Mouse (Mus musculus) urinary bladder, postnatal 10 days (tissue): ENCODE results near the gene Epdr1.

Source experiments
- DNase-seq: peaks from one replicate; pipeline ENCODE4 v3.0.0; 2022; ENCODE audit warnings: low spot score

Epdr1 gene

GRCm38 (mm10) chr13:19619216-19619927 lies at the start of gene Epdr1:
Gene Epdr1, minus strand, starts transcription at chr13:19619927.
- no peak for DNase-seq

GRCm38 (mm10) chr13:19668355-19669140 lies 48.8 kb upstream of the Epdr1 start:
- no peak for DNase-seq

- DNase-seq = no peak
Measured at GRCm38 (mm10) chr13:19652405-19652804, 32.7 kb upstream of the Epdr1 start.

- DNase-seq = no peak
Measured at GRCm38 (mm10) chr13:19649824-19650223, 30.1 kb upstream of the Epdr1 start.

- no peak for DNase-seq
Measured at GRCm38 (mm10) chr13:19644225-19644624, 24.5 kb upstream of the Epdr1 start.

- no peak for DNase-seq
Measured at GRCm38 (mm10) chr13:19643519-19643918, 23.8 kb upstream of the Epdr1 start.

GRCm38 (mm10) chr13:19640203-19640851 lies 20.6 kb upstream of the Epdr1 start:
- DNase-seq = no peak

GRCm38 (mm10) chr13:19636131-19636530 lies 16.4 kb upstream of the Epdr1 start:
- no peak for DNase-seq

GRCm38 (mm10) chr13:19630768-19631709 lies 11.3 kb upstream of the Epdr1 start:
- no peak for DNase-seq

- no peak for DNase-seq
Measured at GRCm38 (mm10) chr13:19626473-19626872, 6.7 kb upstream of the Epdr1 start.

GRCm38 (mm10) chr13:19624632-19625320 lies 5.0 kb upstream of the Epdr1 start:
- DNase-seq = no peak

- no peak for DNase-seq
Measured at GRCm38 (mm10) chr13:19623228-19623905, 3.6 kb upstream of the Epdr1 start.

GRCm38 (mm10) chr13:19622573-19623227 lies 3.0 kb upstream of the Epdr1 start, which contains the start of gene Sfrp4:
Gene Sfrp4, plus strand, starts transcription at chr13:19623104.
- DNase-seq = no peak

- DNase-seq = no peak
Measured at GRCm38 (mm10) chr13:19618841-19619215, 899 bp downstream of the Epdr1 start.

- no peak for DNase-seq
Measured at GRCm38 (mm10) chr13:19618081-19618480, 1.6 kb downstream of the Epdr1 start.

GRCm38 (mm10) chr13:19614311-19614710 lies 5.4 kb downstream of the Epdr1 start:
- DNase-seq = no peak

GRCm38 (mm10) chr13:19613426-19613825 lies 6.3 kb downstream of the Epdr1 start:
- DNase-seq = no peak

GRCm38 (mm10) chr13:19612963-19613362 lies 6.8 kb downstream of the Epdr1 start:
- DNase-seq = no peak

GRCm38 (mm10) chr13:19612348-19612747 lies 7.4 kb downstream of the Epdr1 start:
- no peak for DNase-seq

- no peak for DNase-seq
Measured at GRCm38 (mm10) chr13:19608120-19608519, 11.6 kb downstream of the Epdr1 start.
